Mouse (Mus musculus): ENCODE data around the gene Zscan10. TPM values are rescaled to one million over a fixed set of nuclear protein-coding genes. Genes with fewer than 3 reads are reported as not detected.

The Zscan10 gene
- polyA plus RNA-seq, 1 experiment = not detected

- peak overlapping the region; percentile 40; the same call in 1 of the 2 replicates for H3K4me3 ChIP-seq (ENCODE audit: extremely low read depth, insufficient read depth, insufficient read length)
- no peak for TF ChIP-seq POLR2A (IDR thresholded peaks at IDR 0.05; ENCODE audit: low read depth, low read length)
- TF ChIP-seq CTCF (IDR thresholded peaks at IDR 0.05; ENCODE audit: extremely low read depth, insufficient read depth, insufficient read length, insufficient replicate concordance) = peak; percentile 98
- H3K27ac ChIP-seq (ENCODE audit: insufficient read depth, low read length) = no peak overlapping the region
- WGBS = 20% methylated on average over 28 of the region's 28 CpGs
- no peaks in the 10 kb centered on the region for H3K36me3 ChIP-seq (ENCODE audit: control insufficient read depth, insufficient read depth, low read length)
- no peaks in the 10 kb centered on the region for H3K27me3 ChIP-seq (ENCODE audit: control insufficient read depth, insufficient read depth, low read length)
- no peaks in the 10 kb centered on the region for H3K4me1 ChIP-seq (ENCODE audit: control insufficient read depth, insufficient read depth, insufficient read length)
- DNase-seq (ENCODE audit: low read depth in 1 of 2, low spot score in 2 of 2) = peak; percentile 76 to 87
These were observed 9.7 kb downstream of the Zscan10 start for GRCm38 (mm10) chr17:23610361-23610800.

DNA sequence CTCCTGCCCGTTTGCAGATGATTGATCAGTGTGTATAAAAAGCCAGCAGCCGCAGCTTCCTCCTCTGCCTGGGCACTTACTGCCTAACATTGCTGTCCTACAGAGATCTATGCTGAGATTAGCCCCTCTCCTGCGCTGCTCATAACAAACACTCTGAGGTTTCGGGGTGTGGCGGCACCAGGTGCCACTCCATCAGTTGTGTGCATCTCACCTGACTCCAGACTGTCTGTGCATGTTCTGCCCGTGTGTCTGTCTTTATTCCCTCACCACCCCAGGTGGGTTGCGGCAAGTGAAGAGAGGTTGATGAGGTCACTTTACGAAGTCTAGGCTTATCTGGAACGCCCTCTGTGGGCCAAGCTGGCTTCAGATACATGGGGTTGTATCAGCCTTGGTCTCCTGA lies 16.4 kb downstream of the Zscan10 start:
- TF ChIP-seq CTCF (IDR thresholded peaks at IDR 0.05; ENCODE audit: extremely low read depth, insufficient read depth, insufficient read length, insufficient replicate concordance) = no peak
- TF ChIP-seq POLR2A (IDR thresholded peaks at IDR 0.05; ENCODE audit: low read depth, low read length) = no peak
- Histone ChIP-seq H3K4me3 (ENCODE audit: extremely low read depth, insufficient read depth, insufficient read length) (no peak overlapping the region), H3K27me3 (ENCODE audit: control insufficient read depth, insufficient read depth, low read length) (no peaks in the 10 kb centered on the region), H3K36me3 (ENCODE audit: control insufficient read depth, insufficient read depth, low read length) (no peaks in the 10 kb centered on the region), H3K4me1 (ENCODE audit: control insufficient read depth, insufficient read depth, insufficient read length) (no peaks in the 10 kb centered on the region), H3K27ac (ENCODE audit: insufficient read depth, low read length) (no peak overlapping the region)
- no peak for DNase-seq (ENCODE audit: low read depth in 1 of 2, low spot score in 2 of 2)
- WGBS = 5% methylated on average over 9 of the region's 9 CpGs

DNA sequence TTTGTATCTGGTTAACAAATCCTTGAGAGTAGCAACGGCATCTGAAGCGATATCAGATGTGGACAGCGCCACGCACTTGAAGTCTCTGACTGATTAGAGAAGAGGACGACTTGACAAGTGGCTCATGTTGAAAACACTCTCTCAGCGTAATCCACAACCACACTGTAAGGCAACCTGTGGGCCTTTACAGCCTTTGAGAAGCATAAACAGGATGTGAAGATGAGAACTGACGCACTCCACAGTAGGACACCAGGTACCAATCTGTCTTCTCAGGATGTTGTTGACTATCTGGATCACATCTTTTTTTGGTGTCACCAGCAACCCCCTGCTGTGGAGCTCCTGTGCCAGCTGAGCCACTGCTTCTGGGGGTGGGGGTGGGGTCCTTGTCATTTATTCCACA lies 19.7 kb downstream of the Zscan10 start:
- Histone ChIP-seq H3K27ac (ENCODE audit: insufficient read depth, low read length) (no peak overlapping the region), H3K4me1 (ENCODE audit: control insufficient read depth, insufficient read depth, insufficient read length) (no peaks in the 10 kb centered on the region), H3K27me3 (ENCODE audit: control insufficient read depth, insufficient read depth, low read length) (no peaks in the 10 kb centered on the region), H3K36me3 (ENCODE audit: control insufficient read depth, insufficient read depth, low read length) (no peaks in the 10 kb centered on the region), H3K4me3 (ENCODE audit: extremely low read depth, insufficient read depth, insufficient read length) (no peak overlapping the region)
- WGBS = 68% methylated on average over 7 of the region's 7 CpGs
- peak in 1 of 2 experiments; percentile 52 for DNase-seq (ENCODE audit: low read depth in 1 of 2, low spot score in 2 of 2)
- TF ChIP-seq POLR2A (IDR thresholded peaks at IDR 0.05; ENCODE audit: low read depth, low read length) = no peak
- no peak for TF ChIP-seq CTCF (IDR thresholded peaks at IDR 0.05; ENCODE audit: extremely low read depth, insufficient read depth, insufficient read length, insufficient replicate concordance)

- WGBS = 72% methylated on average over 7 of the region's 7 CpGs
- TF ChIP-seq POLR2A (IDR thresholded peaks at IDR 0.05; ENCODE audit: low read depth, low read length) (no peak), CTCF (IDR thresholded peaks at IDR 0.05; ENCODE audit: extremely low read depth, insufficient read depth, insufficient read length, insufficient replicate concordance) (no peak)
These were observed 27.2 kb downstream of the Zscan10 start for GRCm38 (mm10) chr17:23627813-23628212.

GRCm38 (mm10) chr17:23630195-23631020 lies 29.8 kb downstream of the Zscan10 start:
- Histone ChIP-seq H3K4me1 (ENCODE audit: control insufficient read depth, insufficient read depth, insufficient read length) (no peaks in the 10 kb centered on the region; the same call in 1 of the 2 replicates), H3K4me3 (ENCODE audit: extremely low read depth, insufficient read depth, insufficient read length) (no peak overlapping the region), H3K27me3 (ENCODE audit: control insufficient read depth, insufficient read depth, low read length) (no peaks in the 10 kb centered on the region), H3K36me3 (ENCODE audit: control insufficient read depth, insufficient read depth, low read length) (no peaks in the 10 kb centered on the region), H3K27ac (ENCODE audit: insufficient read depth, low read length) (no peak overlapping the region)
- 13% methylated on average over 22 of the region's 22 CpGs for WGBS
- TF ChIP-seq POLR2A (IDR thresholded peaks at IDR 0.05; ENCODE audit: low read depth, low read length) (no peak), CTCF (IDR thresholded peaks at IDR 0.05; ENCODE audit: extremely low read depth, insufficient read depth, insufficient read length, insufficient replicate concordance) (peak; percentile 88)
- DNase-seq (ENCODE audit: low read depth in 1 of 2, low spot score in 2 of 2) = peak; percentile 31 to 69

More at GRCm38 (mm10) chr17:23627813-23628212, 27.2 kb downstream of the Zscan10 start:
- Histone ChIP-seq H3K4me3 (ENCODE audit: extremely low read depth, insufficient read depth, insufficient read length) (no peak overlapping the region), H3K4me1 (ENCODE audit: control insufficient read depth, insufficient read depth, insufficient read length) (no peaks in the 10 kb centered on the region; the same call in 1 of the 2 replicates), H3K27me3 (ENCODE audit: control insufficient read depth, insufficient read depth, low read length) (no peaks in the 10 kb centered on the region), H3K36me3 (ENCODE audit: control insufficient read depth, insufficient read depth, low read length) (no peaks in the 10 kb centered on the region), H3K27ac (ENCODE audit: insufficient read depth, low read length) (no peak overlapping the region)
- no peak for DNase-seq (ENCODE audit: low read depth in 1 of 2, low spot score in 2 of 2)

DNA sequence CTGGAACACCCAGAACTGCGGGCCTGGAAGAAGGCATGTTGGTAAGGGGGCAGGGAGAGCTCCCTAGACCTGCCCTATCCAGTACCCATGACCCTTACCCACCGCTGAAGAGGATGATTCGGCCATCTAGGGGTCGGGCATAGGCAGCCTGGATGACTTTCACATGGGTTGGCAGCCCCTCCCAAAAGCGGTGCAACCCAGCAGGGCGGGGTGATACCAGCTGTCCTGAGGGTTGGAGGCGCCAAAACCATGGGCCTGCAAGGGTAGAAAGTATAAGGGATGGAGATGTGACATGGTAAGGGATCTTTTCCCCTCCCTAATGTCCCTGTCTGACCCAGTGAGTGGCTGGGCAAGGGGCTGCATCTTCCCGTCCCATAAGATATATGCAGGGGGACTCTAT lies 30.6 kb downstream of the Zscan10 start:
- H3K36me3 ChIP-seq (ENCODE audit: control insufficient read depth, insufficient read depth, low read length) = no peaks in the 10 kb centered on the region
- no peak overlapping the region for H3K27ac ChIP-seq (ENCODE audit: insufficient read depth, low read length)
- DNase-seq (ENCODE audit: low read depth in 1 of 2, low spot score in 2 of 2) = no peak
- no peaks in the 10 kb centered on the region for H3K27me3 ChIP-seq (ENCODE audit: control insufficient read depth, insufficient read depth, low read length)
- TF ChIP-seq POLR2A (IDR thresholded peaks at IDR 0.05; ENCODE audit: low read depth, low read length) = no peak
- H3K4me3 ChIP-seq (ENCODE audit: extremely low read depth, insufficient read depth, insufficient read length) = no peak overlapping the region
- 83% methylated on average over 8 of the region's 8 CpGs for WGBS
- no peaks in the 10 kb centered on the region; the same call in 1 of the 2 replicates for H3K4me1 ChIP-seq (ENCODE audit: control insufficient read depth, insufficient read depth, insufficient read length)
